Mouse (Mus musculus): ENCODE measurements around the gene Smgc. TPM values are rescaled to one million over a fixed set of nuclear protein-coding genes. Genes with fewer than 3 reads are reported as not detected.

Gene Smgc
- polyA plus RNA-seq (2017; shearing (Covaris generic)) = not detected

DNA sequence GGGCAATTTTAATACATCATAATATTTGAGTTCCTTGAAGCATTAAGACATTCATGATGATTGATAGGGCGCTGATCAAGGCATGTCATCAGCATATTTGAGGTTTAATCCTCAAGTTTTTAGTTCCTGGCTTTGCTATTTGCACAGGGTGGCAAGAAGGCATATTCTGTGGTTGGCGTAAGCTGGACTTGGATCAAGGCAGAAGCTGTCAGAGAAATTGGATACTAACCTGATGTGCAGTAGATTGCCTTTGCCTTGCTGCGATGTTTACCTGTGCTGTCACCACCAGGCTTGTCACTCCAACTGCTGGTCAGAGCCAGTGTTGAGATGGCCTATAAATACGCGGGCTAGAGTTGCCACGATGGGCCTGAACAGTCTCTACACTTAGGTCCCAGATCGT is at the start of gene Smgc:
Gene Smgc (plus strand): TSS at position 301 of the 400 bp plus-strand sequence.

Other genes starting within 250 kb of the Smgc start
- not detected for gene Lrrk2, start 165.1 kb upstream of the Smgc start, polyA plus RNA-seq (2017; shearing (Covaris generic))
- gene Cntn1, start 212.9 kb downstream of the Smgc start, polyA plus RNA-seq (2017; shearing (Covaris generic)) = 0.22 TPM